Mouse (Mus musculus): Measurements from ENCODE around the gene Fgf22. TPM values are rescaled to one million over a fixed set of nuclear protein-coding genes. Genes with fewer than 3 reads are reported as not detected.
A peak's percentile ranks its signal among the peaks of the same experiment; 100 is the strongest.
"Not testable (repeated sequence)": the region's sequence is repeated elsewhere in the genome, so short reads cannot be mapped to it uniquely, and the experiment has no call there.

Gene Fgf22
- polyA plus RNA-seq, 1 experiment from 2014 or later: 3.1 TPM

GRCm38 (mm10) chr10:79743161-79743560 is 11.7 kb upstream of the Fgf22 start:
- H3K4me3 ChIP-seq (ENCODE audit: low read length): no peak overlapping the region
- WGBS: 87% methylated on average over 11 of the region's 11 CpGs
- no peak overlapping the region for H3K9ac ChIP-seq (ENCODE audit: low read depth, low read length)
- peaks cover 53% of the 10 kb centered on the region for H3K36me3 ChIP-seq (ENCODE audit: control insufficient read depth, insufficient read depth, low read length)
- no peak for ATAC-seq
- H3K27ac ChIP-seq (ENCODE audit: low read depth, low read length): no peak overlapping the region
- peaks cover 9% of the 10 kb centered on the region for H3K4me1 ChIP-seq (ENCODE audit: control insufficient read depth, insufficient read depth, low read depth, low read length)
- no peak overlapping the region for H3K4me2 ChIP-seq (ENCODE audit: low read length)
- no peaks in the 10 kb centered on the region for H3K27me3 ChIP-seq (replicated peaks; ENCODE audit: control insufficient read depth, insufficient read depth, low read length)
- H3K9me3 ChIP-seq (ENCODE audit: control insufficient read depth, low read length): peaks cover 29% of the 10 kb centered on the region

GRCm38 (mm10) chr10:79743650-79744365 is 11.1 kb upstream of the Fgf22 start:
- no peak overlapping the region for H3K4me2 ChIP-seq (ENCODE audit: low read length)
- peaks cover 46% of the 10 kb centered on the region for H3K36me3 ChIP-seq (ENCODE audit: control insufficient read depth, insufficient read depth, low read length)
- no peak overlapping the region for H3K4me3 ChIP-seq (ENCODE audit: low read length)
- H3K27me3 ChIP-seq (replicated peaks; ENCODE audit: control insufficient read depth, insufficient read depth, low read length): no peaks in the 10 kb centered on the region
- H3K27ac ChIP-seq (ENCODE audit: low read depth, low read length): no peak overlapping the region
- ATAC-seq: no peak
- peaks cover 9% of the 10 kb centered on the region for H3K4me1 ChIP-seq (ENCODE audit: control insufficient read depth, insufficient read depth, low read depth, low read length)
- peaks cover 23% of the 10 kb centered on the region for H3K9me3 ChIP-seq (ENCODE audit: control insufficient read depth, low read length)
- no peak overlapping the region for H3K9ac ChIP-seq (ENCODE audit: low read depth, low read length)
- 91% methylated on average over 15 of the region's 15 CpGs for WGBS

GRCm38 (mm10) chr10:79745411-79745810 is 9.5 kb upstream of the Fgf22 start:
- ATAC-seq: no peak
- Histone ChIP-seq H3K36me3 (ENCODE audit: control insufficient read depth, insufficient read depth, low read length) (peaks cover 30% of the 10 kb centered on the region), H3K9ac (ENCODE audit: low read depth, low read length) (no peak overlapping the region), H3K4me1 (ENCODE audit: control insufficient read depth, insufficient read depth, low read depth, low read length) (peaks cover 9% of the 10 kb centered on the region), H3K9me3 (ENCODE audit: control insufficient read depth, low read length) (peaks cover 7% of the 10 kb centered on the region; the same call in 1 of the 2 replicates), H3K27ac (ENCODE audit: low read depth, low read length) (no peak overlapping the region), H3K27me3 (replicated peaks; ENCODE audit: control insufficient read depth, insufficient read depth, low read length) (no peaks in the 10 kb centered on the region), H3K4me2 (ENCODE audit: low read length) (peak overlapping the region; percentile 67), H3K4me3 (ENCODE audit: low read length) (peak overlapping the region; percentile 66; the same call in 1 of the 2 replicates)
- 94% methylated on average over 3 of the region's 3 CpGs for WGBS

- H3K9ac ChIP-seq (ENCODE audit: low read depth, low read length): peak within 1 kb of the TSS; percentile 70
- peak within 1 kb of the TSS; percentile 66 for H3K4me3 ChIP-seq (ENCODE audit: low read length)
- H3K27ac ChIP-seq (ENCODE audit: low read depth, low read length): 0 out of 2 replicates have a peak within 1 kb of the TSS, but pooled peaks have one; percentile 2
- H3K9me3 ChIP-seq (ENCODE audit: control insufficient read depth, low read length): no peaks in the 10 kb centered on the region
- peak; percentile 96 for ATAC-seq
- WGBS: 3% methylated on average over 37 of the region's 38 CpGs
- H3K36me3 ChIP-seq (ENCODE audit: control insufficient read depth, insufficient read depth, low read length): peaks cover 23% of the 10 kb centered on the region
- no peaks in the 10 kb centered on the region for H3K27me3 ChIP-seq (replicated peaks; ENCODE audit: control insufficient read depth, insufficient read depth, low read length)
- peak within 1 kb of the TSS; percentile 67 for H3K4me2 ChIP-seq (ENCODE audit: low read length)
- H3K4me1 ChIP-seq (ENCODE audit: control insufficient read depth, insufficient read depth, low read depth, low read length): peaks cover 9% of the 10 kb centered on the region
Measured at GRCm38 (mm10) chr10:79745898-79746773, 8.7 kb upstream of the Fgf22 start, which contains the start of gene Polrmt. Gene Polrmt (minus strand): TSS chr10:79746581.

GRCm38 (mm10) chr10:79746774-79747151 is 8.1 kb upstream of the Fgf22 start:
- peak overlapping the region; percentile 48; the same call in 1 of the 2 replicates for H3K9ac ChIP-seq (ENCODE audit: low read depth, low read length)
- H3K27me3 ChIP-seq (replicated peaks; ENCODE audit: control insufficient read depth, insufficient read depth, low read length): no peaks in the 10 kb centered on the region
- peaks cover 9% of the 10 kb centered on the region for H3K4me1 ChIP-seq (ENCODE audit: control insufficient read depth, insufficient read depth, low read depth, low read length)
- ATAC-seq: peak; percentile 61
- no peaks in the 10 kb centered on the region for H3K9me3 ChIP-seq (ENCODE audit: control insufficient read depth, low read length)
- H3K36me3 ChIP-seq (ENCODE audit: control insufficient read depth, insufficient read depth, low read length): peaks cover 17% of the 10 kb centered on the region
- no peak overlapping the region for H3K27ac ChIP-seq (ENCODE audit: low read depth, low read length)
- 26% methylated on average over 6 of the region's 6 CpGs for WGBS
- H3K4me3 ChIP-seq (ENCODE audit: low read length): peak overlapping the region; percentile 30
- peak overlapping the region; percentile 67 for H3K4me2 ChIP-seq (ENCODE audit: low read length)

GRCm38 (mm10) chr10:79748496-79748895 is 6.4 kb upstream of the Fgf22 start:
- Histone ChIP-seq H3K9ac (ENCODE audit: low read depth, low read length) (no peak overlapping the region), H3K4me1 (ENCODE audit: control insufficient read depth, insufficient read depth, low read depth, low read length) (peaks cover 9% of the 10 kb centered on the region), H3K27me3 (replicated peaks; ENCODE audit: control insufficient read depth, insufficient read depth, low read length) (no peaks in the 10 kb centered on the region), H3K4me3 (ENCODE audit: low read length) (no peak overlapping the region), H3K4me2 (ENCODE audit: low read length) (no peak overlapping the region), H3K27ac (ENCODE audit: low read depth, low read length) (no peak overlapping the region), H3K9me3 (ENCODE audit: control insufficient read depth, low read length) (no peaks in the 10 kb centered on the region), H3K36me3 (ENCODE audit: control insufficient read depth, insufficient read depth, low read length) (peaks cover 1% of the 10 kb centered on the region; the same call in 1 of the 2 replicates)
- no peak for ATAC-seq
- 78% methylated on average over 6 of the region's 6 CpGs for WGBS

- 84% methylated on average over 3 of the region's 3 CpGs for WGBS
- peaks cover 10% of the 10 kb centered on the region for H3K4me1 ChIP-seq (ENCODE audit: control insufficient read depth, insufficient read depth, low read depth, low read length)
- ATAC-seq: no peak
- H3K4me3 ChIP-seq (ENCODE audit: low read length): no peak overlapping the region
- no peak overlapping the region for H3K4me2 ChIP-seq (ENCODE audit: low read length)
- H3K27ac ChIP-seq (ENCODE audit: low read depth, low read length): no peak overlapping the region
- H3K9ac ChIP-seq (ENCODE audit: low read depth, low read length): no peak overlapping the region
- H3K36me3 ChIP-seq (ENCODE audit: control insufficient read depth, insufficient read depth, low read length): peaks cover 34% of the 10 kb centered on the region
- no peaks in the 10 kb centered on the region for H3K27me3 ChIP-seq (replicated peaks; ENCODE audit: control insufficient read depth, insufficient read depth, low read length)
- H3K9me3 ChIP-seq (ENCODE audit: control insufficient read depth, low read length): no peaks in the 10 kb centered on the region
Measured at GRCm38 (mm10) chr10:79755854-79756253, 978 bp downstream of the Fgf22 start.

GRCm38 (mm10) chr10:79756660-79757059 is 1.8 kb downstream of the Fgf22 start:
- Histone ChIP-seq H3K4me1 (ENCODE audit: control insufficient read depth, insufficient read depth, low read depth, low read length) (peaks cover 10% of the 10 kb centered on the region), H3K4me2 (ENCODE audit: low read length) (no peak overlapping the region), H3K4me3 (ENCODE audit: low read length) (no peak overlapping the region), H3K9me3 (ENCODE audit: control insufficient read depth, low read length) (no peaks in the 10 kb centered on the region), H3K9ac (ENCODE audit: low read depth, low read length) (no peak overlapping the region), H3K27ac (ENCODE audit: low read depth, low read length) (no peak overlapping the region), H3K27me3 (replicated peaks; ENCODE audit: control insufficient read depth, insufficient read depth, low read length) (no peaks in the 10 kb centered on the region), H3K36me3 (ENCODE audit: control insufficient read depth, insufficient read depth, low read length) (peaks cover 42% of the 10 kb centered on the region)
- ATAC-seq: no peak; the same call in 1 of the 2 replicates
- WGBS: 89% methylated on average over 23 of the region's 24 CpGs

- peaks cover 18% of the 10 kb centered on the region for H3K4me1 ChIP-seq (ENCODE audit: control insufficient read depth, insufficient read depth, low read depth, low read length)
- not testable (repeated sequence) for H3K9ac ChIP-seq (ENCODE audit: low read depth, low read length); H3K27ac ChIP-seq (ENCODE audit: low read depth, low read length); H3K4me3 ChIP-seq (ENCODE audit: low read length); H3K4me2 ChIP-seq (ENCODE audit: low read length); H3K9me3 ChIP-seq (ENCODE audit: control insufficient read depth, low read length); H3K27me3 ChIP-seq (replicated peaks; ENCODE audit: control insufficient read depth, insufficient read depth, low read length); ATAC-seq
- H3K36me3 ChIP-seq (ENCODE audit: control insufficient read depth, insufficient read depth, low read length): peaks cover 50% of the 10 kb centered on the region
- WGBS: 96% methylated on average over 1 of the region's 1 CpGs
Measured at GRCm38 (mm10) chr10:79759675-79760074, 4.8 kb downstream of the Fgf22 start.
